Mouse (Mus musculus) T-helper 17 cell (primary cell): ENCODE data around the gene Ctdnep1.

Experiments
- in situ Hi-C, 2 experiments: fragments of 300-600 bp; cut with MboI, MseI; formaldehyde crosslinking; loops; 1 replicate in 1 of 2; 2 replicates in 1 of 2; pipeline ENCODE4 v1.15.1; 2025; ENCODE audit warnings: high pct_unique_total_duplicates in 2 of 2

The Ctdnep1 gene

DNA sequence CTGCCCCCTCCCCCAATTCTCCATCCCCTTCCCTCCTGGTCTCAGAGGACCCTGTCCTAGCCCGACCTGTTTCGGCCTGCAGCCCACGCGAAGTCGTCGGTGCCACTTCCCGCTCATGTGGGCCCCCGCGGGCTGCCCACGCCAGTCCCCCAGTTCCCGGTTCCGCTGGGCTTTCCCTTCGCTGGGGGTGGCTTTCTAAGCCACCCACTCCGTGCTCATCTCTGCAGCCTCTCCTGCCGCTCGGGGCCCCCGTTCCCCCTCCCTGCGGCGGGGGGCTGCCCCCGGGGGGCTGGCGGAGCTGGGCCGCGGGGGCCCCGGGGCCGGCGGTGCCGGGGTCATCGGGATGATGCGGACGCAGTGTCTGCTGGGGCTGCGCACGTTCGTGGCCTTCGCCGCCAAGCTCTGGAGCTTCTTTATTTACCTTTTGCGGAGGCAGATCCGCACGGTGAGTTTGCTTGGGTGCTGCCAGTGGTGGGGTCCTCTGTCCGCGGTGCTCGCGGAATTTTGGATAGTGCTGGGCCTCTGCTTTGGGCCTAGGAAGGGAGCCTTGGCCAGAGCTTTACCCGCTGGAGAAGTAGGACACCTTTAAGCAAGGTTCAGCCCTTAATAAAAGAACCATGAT is at the start of gene Ctdnep1:
TSS of gene Ctdnep1 (plus strand) at position 16 of the 622 bp plus-strand sequence.
- in situ Hi-C loops = no loop called here

DNA sequence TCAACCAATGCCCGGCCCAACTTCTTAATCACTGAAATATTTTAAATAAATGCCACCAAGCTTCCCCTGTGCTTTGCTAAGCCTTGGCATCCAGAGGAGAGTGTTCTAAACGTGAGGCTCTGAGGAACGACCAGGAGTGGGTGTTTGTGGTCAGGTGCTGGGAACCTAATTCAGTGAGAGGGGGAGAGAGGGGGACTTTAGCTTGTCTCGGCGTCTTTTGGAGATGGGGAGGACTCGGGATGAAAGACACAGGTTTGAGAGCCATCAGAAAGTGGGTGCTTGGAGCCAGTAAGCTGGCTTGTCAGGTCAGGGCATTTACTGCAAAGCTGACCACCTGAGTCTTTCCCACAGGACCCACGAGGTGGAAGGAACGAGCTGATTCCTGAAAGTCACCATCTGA is 49.2 kb upstream of the Ctdnep1 start:
- in situ Hi-C loops = no loop called here

DNA sequence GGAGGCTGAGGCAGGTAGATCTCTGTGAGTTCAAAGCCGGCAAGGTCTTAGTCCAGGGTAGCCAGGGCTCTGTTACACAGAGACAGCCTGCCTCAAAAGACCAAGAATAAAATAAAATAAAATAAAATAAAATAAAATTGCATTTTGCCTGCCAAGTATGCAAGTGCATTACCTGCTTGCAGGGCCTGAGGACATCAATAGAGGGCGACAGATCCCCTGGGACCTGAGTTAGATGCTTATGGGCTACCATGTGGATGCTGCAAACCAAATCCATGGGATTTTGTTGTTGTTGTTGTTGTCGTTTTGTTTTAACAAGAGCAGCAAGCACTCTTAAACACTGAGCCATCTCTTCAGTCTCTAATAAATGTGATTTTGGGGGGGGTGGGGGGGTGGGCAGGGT is 48.7 kb upstream of the Ctdnep1 start:
- in situ Hi-C loops = no loop called here

- in situ Hi-C loops = no loop called here
Measured at GRCm38 (mm10) chr11:69933066-69933465, 47.9 kb upstream of the Ctdnep1 start.

- in situ Hi-C loops = no loop called here
Measured at GRCm38 (mm10) chr11:69934169-69934568, 46.8 kb upstream of the Ctdnep1 start.

DNA sequence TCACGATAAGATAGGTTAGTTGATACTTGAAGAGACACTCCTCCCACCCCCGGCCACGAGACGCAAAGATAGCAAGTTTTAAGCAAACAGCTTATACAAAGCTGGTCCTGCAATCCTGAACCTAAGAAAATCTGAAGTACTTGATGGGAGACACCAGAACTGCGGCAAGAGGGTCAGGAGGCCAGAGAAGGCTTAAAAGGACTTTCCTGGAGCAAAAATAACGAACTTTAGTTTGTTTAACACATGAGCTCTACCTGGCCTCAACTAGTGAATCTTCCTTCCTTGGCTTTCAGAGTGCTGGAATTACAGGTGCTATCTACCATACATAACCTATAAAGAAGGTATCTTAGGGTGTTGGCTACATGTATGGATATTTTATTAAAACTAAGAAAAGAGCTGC is 46.3 kb upstream of the Ctdnep1 start:
- in situ Hi-C loops = no loop called here

GRCm38 (mm10) chr11:69935137-69935879 is 45.6 kb upstream of the Ctdnep1 start, which contains the start of gene Ybx2:
Gene Ybx2 (plus strand): TSS chr11:69935796.
- in situ Hi-C loops = no loop called here

DNA sequence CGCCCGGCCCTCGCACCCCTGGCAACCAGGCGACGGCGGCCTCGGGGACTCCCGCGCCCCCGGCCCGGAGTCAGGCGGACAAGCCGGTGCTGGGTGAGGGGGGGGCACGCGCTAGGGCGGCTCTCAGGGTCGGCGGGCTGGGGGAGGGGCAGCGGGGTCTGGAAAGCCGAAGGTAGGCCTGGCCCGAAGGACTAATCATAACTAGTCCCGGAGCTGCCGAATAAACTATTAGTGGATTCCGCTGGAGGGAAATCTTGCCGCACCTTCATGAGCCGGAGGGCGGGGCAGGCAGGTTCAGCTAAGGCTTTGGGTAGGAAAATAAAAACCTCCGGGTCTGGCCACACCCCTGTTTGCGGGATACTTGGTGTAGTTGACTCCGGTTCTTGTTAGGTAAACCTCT is 44.8 kb upstream of the Ctdnep1 start:
- in situ Hi-C loops = no loop called here

- in situ Hi-C loops = no loop called here
Measured at GRCm38 (mm10) chr11:69936714-69937347, 44.1 kb upstream of the Ctdnep1 start.

- in situ Hi-C loops = no loop called here
Measured at GRCm38 (mm10) chr11:69937385-69937784, 43.6 kb upstream of the Ctdnep1 start.

- in situ Hi-C loops = no loop called here
Measured at GRCm38 (mm10) chr11:69937834-69938233, 43.1 kb upstream of the Ctdnep1 start.

DNA sequence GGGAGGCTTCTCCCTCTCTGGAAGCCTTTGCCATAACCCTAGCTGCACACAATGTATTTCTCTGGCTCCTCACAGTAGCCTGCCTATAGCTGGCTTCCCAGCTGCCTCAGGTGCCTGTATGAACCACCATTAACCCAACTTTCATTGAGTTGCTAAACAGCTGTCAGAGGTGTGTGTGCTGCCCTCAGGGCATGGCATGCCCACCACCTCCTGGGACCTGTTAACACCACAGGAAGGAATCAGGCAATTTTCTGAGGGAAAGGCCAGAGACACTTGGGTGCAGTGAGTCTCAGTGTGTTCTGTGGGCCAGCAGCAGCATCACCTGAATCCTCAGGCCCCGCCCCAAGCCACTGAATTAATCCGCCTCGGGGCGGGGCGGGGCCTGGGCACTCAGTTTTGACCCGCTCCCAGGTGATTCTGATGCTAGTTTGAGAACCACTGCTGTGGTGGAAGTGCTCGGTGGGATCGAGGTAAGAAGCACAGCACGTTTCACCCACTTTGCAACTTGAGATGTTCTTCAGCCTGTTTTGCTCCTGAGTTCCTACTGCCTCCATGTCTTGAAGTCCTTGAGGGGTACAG is 42.5 kb upstream of the Ctdnep1 start:
- in situ Hi-C loops = no loop called here

DNA sequence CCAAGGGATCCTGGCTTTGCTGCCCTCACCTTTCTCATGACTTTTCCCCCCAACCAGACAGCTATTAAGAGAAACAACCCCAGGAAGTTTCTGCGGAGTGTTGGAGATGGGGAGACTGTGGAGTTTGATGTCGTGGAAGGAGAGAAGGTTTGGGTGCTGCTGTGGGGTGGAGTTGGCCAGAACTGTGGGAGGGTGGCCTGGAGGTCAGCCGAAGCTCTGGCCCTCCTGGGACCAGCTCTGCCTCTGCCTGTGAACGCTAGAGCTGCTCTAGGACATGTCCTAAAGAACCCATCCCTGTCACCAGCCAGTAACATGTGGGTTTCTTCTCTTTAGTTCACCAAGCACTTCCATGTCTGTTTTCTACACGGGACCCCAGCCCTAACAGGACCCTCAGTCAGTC is 41.8 kb upstream of the Ctdnep1 start:
- in situ Hi-C loops = no loop called here

DNA sequence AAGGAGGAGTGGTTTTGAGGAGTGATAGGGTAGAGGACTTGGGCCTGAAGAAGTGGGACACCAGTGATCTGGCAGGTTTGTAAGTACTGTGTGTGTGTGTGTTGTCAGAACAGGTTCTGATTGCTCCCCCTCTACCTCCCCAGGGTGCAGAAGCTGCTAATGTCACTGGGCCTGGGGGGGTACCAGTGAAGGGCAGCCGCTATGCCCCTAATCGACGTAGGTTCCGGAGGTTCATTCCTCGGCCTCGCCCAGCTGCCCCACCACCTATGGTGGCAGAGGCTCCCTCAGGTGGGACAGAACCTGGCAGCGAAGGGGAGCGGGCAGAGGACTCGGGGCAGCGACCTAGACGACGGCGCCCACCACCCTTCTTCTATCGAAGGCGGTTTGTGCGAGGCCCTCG is 41.2 kb upstream of the Ctdnep1 start:
- in situ Hi-C loops = no loop called here

DNA sequence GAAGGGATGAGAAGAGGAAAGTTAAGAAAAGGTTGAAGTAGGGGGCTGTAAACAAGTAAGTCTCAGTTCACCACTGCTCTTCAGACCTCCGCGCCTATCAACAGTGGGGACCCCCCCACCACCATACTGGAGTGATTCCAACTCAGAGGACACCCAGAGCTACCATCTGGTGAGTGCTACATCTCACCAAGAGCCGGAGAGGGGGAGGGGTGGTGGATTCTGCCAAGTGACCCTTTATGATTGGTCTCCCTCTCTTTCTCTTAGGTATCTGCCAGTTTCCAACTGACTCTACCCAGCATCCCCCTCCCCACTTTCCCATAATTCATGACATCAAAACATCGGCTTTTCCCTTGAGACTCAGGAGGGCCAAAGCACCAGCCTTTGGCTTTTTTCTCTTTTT is 40.0 kb upstream of the Ctdnep1 start:
- in situ Hi-C loops = no loop called here

DNA sequence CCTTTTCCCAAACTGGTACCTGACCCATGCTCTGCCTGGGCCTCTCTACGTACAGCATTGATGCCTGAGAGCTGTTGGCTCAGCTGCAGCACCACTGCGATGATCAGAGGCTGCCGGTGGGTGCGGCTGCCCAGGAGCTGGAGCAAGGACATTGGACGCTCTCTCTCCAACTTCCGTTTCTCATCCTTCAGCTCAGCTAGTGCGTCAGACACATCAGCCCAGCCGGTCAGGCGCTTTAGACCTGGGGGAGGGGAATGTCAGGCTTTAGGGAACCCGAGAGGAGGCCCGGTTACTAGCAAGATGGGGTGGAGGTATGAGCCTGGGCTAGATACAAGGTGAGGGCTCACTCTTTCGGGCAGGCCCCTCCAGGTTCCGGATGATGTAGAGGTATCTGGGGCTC is 35.7 kb upstream of the Ctdnep1 start:
- in situ Hi-C loops = loop anchor here in 1 of 2 experiments (5.0 kb wide), 1 partner anchor 63 kb away; the partner anchor contains the start of gene Kctd11

DNA sequence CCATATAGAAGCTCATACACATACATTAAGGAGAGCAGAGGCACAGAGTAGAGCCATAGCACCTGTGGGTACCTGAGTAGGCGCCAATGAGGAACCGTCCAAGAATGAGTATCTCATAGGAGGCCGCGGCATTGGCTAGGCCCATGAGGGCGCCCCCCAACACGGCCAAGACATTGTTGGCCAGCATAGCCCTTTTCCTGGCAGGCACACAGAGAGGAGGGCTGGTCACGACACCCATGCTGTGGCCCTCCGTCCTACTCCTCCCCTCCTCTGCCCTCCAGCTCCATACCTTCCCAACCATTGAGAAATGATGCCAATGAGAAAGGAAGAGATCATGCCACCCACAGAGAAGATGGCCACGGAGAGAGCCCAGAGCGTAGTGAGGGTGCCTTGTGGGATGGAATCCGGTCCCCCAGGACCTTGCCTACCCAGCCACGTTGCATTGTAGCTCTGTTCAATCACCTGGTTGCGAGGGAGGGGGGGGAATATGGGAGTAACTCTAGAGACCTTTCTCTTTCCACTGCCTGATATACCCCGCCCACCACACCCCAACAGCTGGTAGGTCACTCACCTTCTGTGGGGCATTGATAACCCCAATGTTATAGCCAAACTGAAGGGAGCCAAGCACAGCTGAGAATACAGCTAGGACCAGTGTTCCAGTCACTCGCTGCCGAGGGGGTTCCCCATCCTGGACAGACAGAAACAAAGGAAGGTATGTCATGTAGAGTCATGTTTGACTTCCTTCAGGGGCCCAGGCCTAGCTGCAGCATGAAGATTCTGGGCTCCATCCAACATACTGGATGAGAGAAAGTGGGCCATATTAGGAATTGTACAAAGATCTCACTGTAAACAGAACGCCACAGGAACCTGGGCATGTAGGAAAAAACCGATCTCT is 34.7 kb upstream of the Ctdnep1 start:
- in situ Hi-C loops = loop anchor here in 1 of 2 experiments (5.0 kb wide), 1 partner anchor 64 kb away; the partner anchor contains the start of gene Kctd11

DNA sequence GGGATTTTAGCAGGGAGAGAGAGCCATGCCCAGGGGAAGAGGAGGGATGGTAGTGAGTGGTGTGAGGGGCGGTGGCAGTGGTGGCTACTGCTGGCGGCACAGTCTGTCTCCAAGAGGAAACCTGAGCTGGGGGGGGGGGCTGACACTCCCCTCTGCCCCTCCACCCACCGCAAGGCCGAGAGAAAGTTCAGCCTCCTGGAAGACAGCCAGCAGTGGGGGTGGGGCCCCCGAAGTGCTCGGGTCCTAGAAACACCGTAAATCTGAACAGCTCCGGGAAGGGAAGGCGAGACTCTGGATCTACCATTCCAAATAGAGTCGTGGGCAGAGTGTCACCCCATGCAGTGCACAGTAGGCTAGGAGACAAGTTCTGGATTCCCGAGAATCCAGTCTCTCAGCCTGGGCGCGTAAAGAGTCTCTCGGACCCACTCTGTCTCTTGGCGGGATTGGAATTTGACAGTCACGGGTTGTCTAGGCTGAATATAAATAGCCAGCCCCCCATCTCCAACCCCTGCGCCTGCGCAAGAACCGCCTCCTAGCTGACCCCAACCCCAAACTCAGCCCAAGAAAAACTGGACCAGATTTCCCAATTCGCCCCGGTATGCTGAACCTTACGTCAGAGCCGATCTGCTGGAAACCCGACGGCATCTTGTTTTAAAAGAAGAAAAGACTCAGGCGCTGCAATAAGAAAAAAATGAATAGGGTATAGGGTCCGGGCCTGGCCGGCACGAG is 33.5 kb upstream of the Ctdnep1 start:
- in situ Hi-C loops = loop anchor here in 1 of 2 experiments (5.0 kb wide), 1 partner anchor 65 kb away; the partner anchor contains the start of gene Kctd11

DNA sequence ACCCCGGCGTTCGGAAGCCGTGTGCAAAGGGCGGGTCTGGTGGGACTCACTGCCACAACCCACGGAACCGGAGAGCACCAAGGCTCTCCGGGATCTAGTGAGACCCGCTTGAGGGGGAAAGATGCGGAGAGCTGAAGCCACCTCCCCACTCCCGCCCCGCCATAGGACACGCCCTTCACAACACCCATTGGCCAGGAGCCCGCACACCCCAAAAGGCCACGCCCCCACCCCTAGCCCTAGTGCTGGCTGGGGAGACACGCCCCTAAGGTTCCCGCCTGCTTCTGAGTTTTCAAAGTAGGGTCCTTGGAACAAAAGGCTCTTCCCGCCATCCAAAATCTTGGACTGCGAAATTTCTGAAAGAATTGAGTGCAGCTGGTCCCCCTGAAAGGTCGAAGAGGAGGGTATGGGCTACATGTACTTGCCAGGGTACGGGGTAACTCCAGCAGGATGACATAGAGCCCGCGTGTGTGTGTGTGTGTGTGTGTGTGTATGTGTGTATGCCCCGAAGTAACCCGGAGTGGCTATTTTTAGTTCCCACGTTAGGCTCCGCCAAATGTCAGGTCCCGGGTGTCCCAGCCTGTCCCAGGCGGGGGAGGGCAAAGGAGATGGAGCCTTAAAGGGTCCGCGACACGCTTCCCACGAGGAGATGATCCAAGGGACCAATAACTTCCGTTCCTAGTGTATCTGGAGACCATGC is 32.7 kb upstream of the Ctdnep1 start, which contains the start of gene Slc2a4:
TSS of gene Slc2a4 (minus strand) at position 123 of the 697 bp plus-strand sequence.
- in situ Hi-C loops = loop anchor here in 1 of 2 experiments (5.0 kb wide), 1 partner anchor 66 kb away; the partner anchor contains the start of gene Kctd11
